Mouse (Mus musculus) megakaryocyte-erythroid progenitor cell, adult 5-6 weeks (primary cell): ENCODE measurements at regions not wholly inside any gene's neighbourhood (a gene's known extent, or its start where the extent isn't known, plus 50 kb on each side); places are given as distances from the start of the nearest gene placed in this dataset.

ENCODE experiments used
- ATAC-seq: replicated peaks from 2 replicates; pipeline ENCODE4 v1.8.0; 2016; ENCODE audit warnings: mild to moderate bottlenecking, inconsistent platforms; ENCODE audit not compliant: severe bottlenecking, poor library complexity, low FRiP score, low TSS enrichment

DNA sequence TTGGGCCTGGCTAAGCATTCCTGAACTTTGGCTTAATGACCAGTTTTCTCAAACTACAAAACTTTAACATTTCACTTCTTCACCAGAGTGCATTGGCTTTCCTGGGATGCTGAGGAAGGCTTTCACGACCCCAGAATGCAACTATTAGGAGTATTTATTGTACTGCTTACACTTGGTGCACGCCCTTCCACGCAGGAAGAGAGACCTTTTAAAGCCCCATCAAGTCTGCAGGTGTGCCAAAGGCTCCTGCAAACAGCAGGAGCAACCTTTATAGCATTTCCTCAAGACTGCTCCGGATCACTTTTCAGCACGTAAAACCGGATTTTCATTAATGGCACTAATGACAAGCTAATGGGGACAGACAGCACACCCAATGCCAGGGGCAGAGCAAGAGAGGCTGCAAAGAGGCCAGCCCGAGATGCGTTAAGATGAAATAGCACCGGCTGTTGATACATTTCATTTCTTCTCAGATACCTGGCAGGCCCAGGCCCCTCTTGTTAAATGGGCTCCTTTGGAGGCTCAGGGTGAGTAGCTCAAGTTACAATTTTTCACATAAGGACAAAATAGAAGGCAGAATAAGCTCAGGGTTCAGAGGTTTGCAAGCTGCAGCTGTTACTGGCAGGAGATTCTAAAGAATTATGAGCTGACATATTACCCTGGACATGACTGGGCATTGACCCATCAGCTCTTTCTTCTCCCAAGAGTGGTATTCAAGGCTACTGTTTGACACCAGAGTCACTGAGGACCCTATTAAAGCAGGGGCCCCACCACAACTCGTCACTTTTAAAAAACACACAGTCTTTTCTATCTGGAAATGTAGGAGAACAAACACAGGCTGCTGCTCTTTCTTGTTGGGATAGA lies 402.7 kb upstream of the Btbd3 start:
- no peak for ATAC-seq

DNA sequence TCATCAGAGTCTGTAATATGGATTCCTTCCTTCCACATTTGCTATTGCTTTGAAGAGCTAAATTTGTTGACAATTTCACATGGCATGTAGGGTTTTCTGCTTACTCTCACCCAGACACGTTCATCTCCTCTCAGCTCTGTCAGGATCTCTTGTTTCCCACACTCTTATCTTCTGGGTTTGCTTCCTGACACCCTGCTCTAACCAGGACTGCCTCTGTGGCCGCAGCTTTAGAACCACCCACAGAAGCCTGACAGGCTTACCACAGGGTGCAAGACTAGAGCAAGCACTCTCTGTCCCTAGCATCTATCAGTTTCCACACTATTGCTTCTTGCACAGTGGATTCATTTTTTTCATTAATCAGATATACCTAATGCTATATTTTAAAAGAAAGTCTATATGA lies 408.5 kb upstream of the Btbd3 start:
- no peak for ATAC-seq

DNA sequence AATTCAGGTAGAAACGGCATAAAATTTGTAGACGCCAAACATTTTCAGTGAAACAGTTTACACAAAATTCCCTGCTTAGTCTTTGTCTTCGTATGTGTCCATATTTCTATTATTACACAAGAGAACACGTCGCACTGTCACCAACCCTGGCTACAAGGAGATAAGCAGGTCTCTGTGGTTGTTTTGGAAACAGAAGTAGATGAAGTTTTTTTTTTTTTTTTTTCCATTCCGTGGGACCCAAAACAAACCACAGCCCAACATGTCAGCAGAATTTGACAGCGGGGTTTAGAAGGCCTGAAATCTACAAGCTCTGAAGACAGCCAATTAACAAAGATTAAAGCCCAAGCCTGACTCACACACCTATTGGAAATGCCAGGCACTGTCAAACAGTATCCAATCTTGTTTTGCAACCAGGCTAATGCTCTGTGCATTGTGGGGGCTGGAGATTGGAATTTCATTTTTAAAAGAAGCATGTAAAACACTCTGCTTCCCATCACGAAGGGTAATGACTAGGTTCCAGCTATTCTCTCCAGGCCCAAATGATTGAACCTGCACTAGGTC lies 428.5 kb upstream of the Btbd3 start:
- no peak for ATAC-seq

DNA sequence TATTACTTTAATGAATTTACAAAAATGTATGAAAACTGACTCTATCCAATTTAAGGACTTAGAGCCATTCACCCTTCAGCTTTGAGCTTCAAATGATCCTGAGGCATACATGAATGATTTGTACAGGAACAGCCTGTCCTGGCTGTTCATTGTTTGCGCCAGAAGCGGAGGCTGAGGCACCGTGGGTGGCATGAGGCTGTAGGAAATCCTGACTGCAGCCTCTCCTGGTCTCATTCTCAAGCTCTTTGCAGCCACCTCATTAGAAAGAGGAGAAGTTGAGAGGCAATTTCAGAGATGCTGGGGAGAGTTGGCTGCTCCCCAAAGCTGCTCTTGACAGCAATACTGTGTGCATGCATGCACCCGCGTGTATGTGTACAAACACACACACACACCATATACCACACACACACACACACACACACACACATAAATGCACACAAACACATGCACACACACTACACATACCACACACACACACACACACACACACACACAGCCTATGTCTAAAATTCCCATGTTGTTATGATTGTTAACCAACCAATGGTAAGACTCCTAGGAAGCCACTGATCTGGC lies 434.9 kb upstream of the Btbd3 start:
- no peak for ATAC-seq

DNA sequence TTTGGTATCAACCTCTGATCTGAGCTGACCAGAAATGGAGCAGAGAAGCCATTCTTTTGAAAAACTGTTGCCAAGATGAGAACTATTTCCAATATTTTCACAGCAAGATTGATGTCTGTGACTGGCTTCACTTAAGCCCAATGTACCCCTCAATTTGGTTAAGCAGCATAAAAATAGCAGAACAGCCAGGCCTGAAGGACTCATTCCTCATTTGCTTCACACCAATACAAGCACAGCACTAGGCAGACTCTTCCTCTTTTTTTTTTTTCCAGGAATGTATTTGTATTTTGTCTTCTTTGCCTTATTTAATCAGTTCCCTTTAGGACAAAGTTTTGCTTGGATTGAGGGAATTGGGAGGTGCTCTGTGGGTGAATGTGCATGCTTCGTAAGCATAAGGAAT lies 441.4 kb upstream of the Btbd3 start:
- no peak for ATAC-seq

DNA sequence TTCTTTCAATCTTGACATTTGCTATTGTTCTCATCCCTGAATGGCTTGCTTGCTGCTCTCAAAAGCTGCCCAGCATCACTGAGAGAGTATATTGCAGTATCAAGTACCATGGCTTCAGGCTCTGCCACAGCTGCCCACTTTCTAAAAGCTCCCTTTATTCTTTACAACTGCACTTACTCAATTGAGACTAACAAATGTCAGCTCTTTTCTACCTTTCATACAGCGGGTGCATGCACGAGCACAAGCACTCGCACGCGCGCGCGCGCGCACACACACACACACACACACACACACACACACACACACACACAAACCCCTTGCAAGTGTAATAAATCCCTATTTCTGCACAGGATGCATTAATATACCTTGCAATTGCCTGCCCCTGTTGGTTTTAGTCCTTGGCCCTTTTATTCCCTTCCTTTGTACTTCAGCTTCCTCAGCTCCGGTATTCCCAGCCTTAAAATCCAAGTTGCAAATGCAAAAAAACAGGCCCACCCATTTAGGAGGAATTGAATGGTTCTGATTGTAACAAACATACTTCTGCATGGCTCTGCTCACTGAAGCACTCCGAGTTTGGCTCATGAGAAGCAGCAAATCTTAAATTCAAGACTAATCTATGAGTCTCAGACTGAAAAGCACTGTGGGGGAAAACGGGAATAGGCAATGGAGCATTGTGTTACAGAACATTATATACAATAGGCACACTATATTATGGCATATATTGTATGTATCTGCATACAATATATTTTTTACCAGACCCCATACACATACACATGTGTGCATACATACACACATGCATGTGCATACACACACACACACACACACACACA lies 447.7 kb upstream of the Btbd3 start:
- no peak for ATAC-seq

DNA sequence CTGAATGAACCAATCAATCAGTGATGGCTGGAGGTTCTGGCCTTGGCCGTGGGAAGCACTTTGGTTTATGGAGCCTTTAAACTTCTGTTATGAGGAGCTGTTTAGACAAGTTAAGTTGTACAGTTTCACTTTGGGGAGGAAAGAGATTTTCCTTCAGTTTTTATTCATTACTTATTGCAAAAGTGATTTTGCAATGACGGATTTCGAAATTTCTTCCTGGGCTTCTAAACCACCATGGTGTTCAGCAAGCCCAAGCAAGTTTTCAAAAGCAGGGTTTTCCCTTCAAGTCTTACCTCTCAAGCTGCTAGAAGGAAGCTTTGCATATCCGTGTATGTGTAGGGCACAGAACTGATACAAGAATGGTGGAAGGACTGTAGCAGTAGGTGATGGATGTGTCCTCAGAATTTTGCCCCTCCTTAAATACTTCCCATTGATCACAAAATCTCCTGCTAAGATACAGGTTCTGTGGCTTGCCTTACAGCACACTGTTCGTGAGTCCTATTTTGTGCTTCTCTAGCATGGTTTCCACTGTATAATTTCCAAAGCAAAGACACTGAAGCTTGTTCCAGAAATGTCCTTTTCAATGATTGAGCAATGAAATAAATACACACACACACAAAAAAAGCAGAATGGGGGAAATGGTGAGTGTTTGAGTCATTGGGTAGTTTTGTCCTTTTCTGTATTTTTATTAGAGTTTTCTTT lies 448.6 kb upstream of the Btbd3 start:
- no peak for ATAC-seq

DNA sequence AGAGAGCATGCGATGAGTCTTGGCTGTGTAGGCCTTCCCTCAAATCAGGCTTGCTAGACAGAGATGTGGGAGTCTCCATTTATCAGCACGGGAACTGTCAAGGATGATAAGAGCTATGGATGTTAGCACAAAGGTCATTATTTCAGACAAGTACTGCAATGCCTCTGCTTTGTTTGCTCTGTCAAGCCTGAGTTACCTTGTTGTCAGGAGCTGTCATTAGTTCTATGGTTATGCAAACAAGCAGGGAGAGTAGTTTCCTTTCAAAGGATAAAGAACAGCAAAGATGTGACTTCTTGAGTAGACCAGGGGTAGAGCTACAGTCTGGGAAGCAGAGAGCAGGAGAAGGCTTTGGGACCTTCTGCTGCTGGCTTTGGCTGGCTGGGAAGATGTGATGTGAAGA lies 461.5 kb upstream of the Btbd3 start:
- ATAC-seq = no peak

DNA sequence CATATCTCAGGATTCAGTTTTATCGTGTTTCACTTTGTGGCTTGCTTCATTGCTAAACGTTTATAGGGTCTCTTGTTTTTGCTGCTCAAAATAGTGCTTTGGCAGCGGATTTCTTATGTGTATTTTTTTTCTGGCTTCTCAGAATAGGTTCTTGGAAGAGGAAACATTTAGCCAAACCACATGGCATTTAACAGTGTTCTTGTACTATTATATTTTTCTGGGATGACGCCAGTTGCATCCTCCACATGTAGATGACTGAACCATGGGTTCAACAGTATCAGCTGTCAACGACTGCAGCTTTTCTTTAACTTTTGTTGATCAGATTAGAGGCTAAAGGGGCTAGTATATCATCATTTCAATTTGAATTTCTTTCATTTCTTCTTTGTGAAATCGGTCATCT lies 472.3 kb upstream of the Btbd3 start:
- ATAC-seq = no peak

DNA sequence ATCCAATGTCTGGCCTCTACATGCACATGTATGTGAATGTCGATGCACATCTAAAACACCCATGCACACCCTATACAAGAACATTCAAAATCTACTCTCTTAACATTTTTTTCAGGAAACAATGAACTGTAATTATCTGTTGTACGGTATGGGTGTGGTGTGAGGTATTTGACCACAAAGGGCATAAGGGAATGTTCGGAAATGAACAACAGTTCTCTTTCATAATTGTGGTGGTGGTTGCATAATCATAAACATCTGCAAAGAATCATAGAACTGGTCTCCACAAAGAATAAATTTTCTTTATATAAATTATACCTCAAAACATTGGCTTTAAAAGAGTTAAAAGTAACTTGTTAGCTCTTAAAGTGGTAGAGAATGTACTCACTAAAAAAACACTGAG lies 478.9 kb upstream of the Btbd3 start:
- no peak for ATAC-seq

DNA sequence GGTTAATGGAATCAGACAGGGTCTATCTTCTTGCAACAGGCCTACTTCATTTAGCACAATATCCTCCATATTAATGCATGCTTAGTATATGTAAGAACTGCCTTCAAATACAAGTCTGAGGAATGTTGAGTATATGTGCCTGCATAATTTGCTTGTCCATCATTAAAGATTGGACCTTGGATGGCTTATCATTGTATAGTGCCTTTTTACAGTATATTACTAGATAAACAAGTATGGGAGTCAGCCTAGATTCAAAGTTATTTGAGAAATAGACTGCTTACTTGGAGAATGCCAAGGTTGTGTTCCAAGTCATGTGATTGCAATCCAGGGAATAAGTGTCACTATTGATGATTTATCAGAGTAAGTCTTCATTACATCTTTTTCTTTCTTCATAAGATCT lies 491.6 kb upstream of the Btbd3 start:
- ATAC-seq = no peak

DNA sequence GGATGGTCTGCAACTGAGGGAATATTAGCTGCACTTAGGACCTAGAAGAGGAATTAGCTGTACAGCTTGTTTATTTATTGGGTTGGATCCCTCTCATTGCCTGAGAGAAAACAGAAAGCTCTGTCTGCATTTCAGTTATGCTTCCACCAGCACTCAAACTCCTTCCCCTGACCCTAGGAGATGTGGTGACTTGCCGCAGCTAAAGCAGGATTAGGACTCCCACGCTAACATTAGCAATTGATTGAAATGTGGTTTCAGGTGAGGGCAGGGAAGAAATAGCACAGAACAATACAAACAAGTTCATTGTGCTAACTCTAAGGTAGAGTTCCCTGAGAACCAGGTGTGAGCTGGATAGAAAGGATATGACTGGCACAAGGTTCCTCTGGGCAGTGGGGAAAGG lies 496.9 kb upstream of the Btbd3 start:
- ATAC-seq = no peak

DNA sequence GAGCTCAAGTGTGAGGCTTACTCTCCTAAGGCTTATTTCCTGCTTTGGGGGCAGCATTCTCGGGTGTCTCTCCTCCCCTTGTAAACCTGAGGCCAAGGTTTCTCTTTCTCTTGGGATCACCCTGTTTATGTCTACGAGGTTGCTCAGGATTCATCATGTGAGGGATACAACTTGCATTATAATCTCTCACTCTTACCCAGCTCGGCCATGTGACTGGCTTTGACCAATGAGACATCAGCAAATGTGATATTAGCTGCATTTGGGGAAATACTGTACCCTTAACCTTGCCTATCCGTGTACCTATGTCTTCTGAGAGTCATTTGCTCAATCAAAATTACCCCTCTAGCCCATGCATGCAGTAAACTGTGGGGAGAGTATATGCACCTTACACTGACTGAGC lies 498.0 kb upstream of the Btbd3 start:
- no peak for ATAC-seq

DNA sequence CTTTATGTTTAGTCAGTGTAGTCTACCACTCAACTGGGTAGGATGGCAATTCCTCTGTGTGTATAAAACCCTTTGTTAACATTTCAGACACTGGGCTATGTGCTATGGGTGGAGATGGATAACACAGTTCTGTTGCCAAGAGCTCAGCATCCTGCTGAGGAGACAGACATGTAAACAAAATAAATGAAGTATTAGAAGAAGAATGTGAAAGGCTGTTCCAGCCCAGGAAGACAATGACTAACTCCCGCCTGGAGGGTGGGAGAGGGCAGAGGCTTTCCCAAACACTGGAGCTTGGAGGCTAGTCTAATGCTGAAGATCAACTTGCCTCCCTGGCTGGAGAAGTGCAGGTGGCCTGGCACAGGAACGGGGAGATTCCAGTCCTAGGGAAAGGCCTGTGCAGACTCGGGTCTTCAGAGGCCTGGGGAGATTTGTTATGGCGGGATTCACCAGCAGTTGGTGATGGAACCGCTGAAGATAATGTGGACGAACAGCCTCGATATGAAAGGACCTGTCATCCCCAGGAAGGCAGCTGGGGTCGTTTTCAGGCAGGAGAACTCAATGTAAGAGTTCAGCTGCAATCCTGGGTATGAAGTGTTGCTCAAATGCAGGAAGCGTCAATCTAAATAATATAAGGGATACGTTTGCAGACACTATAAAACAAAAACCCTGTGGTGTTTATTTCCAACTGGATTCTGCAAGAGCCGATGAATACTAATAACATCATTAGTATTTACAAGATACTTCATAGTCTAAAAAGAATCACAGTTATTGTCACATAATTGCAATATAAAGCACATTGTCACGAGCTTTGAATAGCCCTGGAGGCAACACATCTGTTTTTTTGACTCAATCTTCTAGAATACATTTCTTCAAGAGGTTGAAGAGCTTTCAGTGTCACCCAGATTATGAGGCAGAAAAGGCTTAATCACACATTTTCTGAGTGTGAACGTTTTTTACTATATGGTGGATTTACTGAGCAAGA lies 498.8 kb upstream of the Btbd3 start:
- no peak for ATAC-seq

DNA sequence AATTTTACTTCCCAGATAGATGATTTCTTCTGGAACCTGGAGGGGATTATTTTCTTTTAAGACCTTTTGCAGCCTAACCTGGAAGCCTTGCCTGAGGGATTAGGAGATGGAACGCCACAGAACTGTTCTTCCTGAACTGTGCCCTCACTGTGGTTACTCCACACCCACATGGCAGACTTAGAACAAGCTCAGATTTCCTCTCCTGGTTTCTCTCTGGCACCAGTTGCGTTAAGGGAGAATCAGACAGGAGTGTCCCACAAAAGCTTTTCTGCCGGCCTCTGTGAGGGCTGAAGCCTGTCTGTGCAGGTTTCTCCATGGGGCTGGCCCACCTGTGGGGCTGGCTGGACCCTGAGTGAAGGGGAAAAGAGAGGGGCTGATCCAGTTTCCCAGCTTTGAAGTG lies 500.1 kb upstream of the Btbd3 start:
- ATAC-seq = no peak

DNA sequence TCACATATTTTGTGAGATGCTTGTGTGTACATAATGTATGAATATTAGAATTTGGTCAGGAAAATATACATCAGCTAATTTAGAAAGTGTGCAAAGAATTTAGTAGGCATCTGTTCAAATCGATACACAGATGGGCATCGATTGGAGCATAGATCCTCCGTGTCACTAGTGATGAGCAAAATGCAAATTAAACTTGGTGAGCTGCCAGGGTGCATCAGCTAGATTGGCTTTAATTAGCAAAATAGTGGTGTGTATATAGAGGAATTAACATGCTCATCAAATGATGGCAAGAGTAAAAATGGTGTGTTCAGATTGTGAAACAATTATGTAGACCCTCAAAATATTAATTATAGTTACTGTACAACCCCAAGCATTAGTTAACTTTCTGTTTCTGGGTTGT lies 501.9 kb upstream of the Btbd3 start:
- no peak for ATAC-seq

DNA sequence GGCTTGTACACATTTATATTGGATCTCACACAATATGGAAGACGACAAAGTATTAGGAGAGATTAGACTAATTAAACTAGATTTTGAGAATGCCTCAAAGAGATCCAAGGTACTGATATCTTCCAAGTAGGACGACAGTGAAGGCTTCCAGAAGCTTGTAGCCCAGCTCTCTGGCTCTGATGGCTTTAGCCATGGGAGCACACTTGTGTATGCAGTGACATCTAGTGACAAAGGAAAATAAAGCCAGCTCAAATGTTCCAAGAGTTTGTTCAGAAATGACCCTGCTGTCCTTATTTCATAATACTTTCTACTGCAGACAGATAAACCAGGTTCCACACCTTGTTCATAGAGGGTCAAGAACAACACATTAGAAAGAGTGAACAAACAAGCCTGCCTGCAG lies 524.0 kb upstream of the Btbd3 start:
- no peak for ATAC-seq

DNA sequence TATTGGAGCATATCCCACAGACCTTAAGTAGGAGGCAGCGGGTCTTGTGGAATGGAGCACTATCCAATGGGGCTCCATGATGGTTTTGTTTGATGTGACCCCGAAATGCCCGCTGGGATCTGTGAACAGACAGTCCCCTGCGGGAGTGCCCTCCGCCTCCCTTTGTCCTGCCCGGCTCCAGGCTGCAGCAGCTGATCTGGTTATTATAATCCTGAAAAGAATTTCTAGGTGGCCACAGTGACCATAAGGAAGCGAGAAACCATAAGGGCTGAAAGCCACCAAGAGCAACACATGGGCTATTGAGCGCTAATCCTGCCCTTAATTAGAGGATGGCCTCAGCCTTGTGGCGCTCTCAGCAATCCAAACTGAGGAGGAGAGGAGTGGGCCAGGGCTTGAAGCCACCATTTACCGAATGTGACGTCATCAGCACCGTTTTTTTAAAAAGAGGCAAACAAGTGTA lies 525.9 kb upstream of the Btbd3 start:
- no peak for ATAC-seq

DNA sequence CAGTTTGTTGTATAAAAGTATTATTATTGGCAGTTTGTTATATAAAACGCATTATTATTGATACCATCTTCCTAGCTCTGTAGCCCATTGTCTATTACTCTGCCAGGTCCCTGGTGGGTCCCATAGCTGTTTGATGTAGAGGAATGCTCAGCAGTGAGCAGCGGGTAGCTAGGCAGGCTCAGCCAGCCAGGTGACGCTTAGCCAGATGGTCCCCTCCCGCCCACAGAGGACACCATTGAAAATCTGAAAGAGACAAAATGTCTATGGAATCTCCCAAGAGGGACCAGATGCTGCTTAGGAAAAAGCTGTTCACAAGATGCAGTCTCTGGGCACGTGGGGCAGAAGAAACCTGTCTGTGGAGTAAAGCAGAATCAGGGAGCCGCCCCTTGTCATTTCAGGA lies 526.5 kb upstream of the Btbd3 start:
- ATAC-seq = no peak
